Mouse (Mus musculus) forebrain, postnatal 0 days (tissue): Measurements from ENCODE around the gene Stambp. TPM values are rescaled to one million over a fixed set of nuclear protein-coding genes. Genes with fewer than 3 reads are reported as not detected.

Source experiments
- ATAC-seq: fragments of 200-750 bp; cut with Nextera tagmentation; 2 replicates; pipeline ENCODE4 v1.8.0; 2017; ENCODE audit warnings: mild to moderate bottlenecking, moderate library complexity
- DNase-seq: peaks from one replicate; pipeline ENCODE4 v3.0.0-alpha.2; 2015
- H3K27ac ChIP-seq: fragments of 300-500 bp; sonication (generic); 2 replicates; pipeline ENCODE4 v1.5.1; 2014; ENCODE audit warnings: low read depth, mild to moderate bottlenecking, antibody characterized with exemption, low read length, moderate library complexity, mixed read lengths
- H3K27me3 ChIP-seq: fragments of 300-500 bp; sonication (generic); 2 replicates; pipeline ENCODE4 v1.6.1; 2014; ENCODE audit warnings: mild to moderate bottlenecking, low read length, mixed read lengths; ENCODE audit not compliant: insufficient read depth
- H3K36me3 ChIP-seq: fragments of 300-500 bp; sonication (generic); 2 replicates; pipeline ENCODE4 v1.6.1; 2014; ENCODE audit warnings: mild to moderate bottlenecking, moderate library complexity; ENCODE audit not compliant: insufficient read depth
- H3K4me1 ChIP-seq: fragments of 300-500 bp; sonication (generic); 2 replicates; pipeline ENCODE4 v1.6.1; 2014; ENCODE audit warnings: antibody characterized with exemption; ENCODE audit not compliant: insufficient read depth
- H3K4me2 ChIP-seq: fragments of 300-500 bp; sonication (generic); 2 replicates; pipeline ENCODE4 v1.6.1; 2014; ENCODE audit warnings: low read depth, mild to moderate bottlenecking, moderate library complexity
- H3K4me3 ChIP-seq: fragments of 300-500 bp; sonication (generic); 2 replicates; pipeline ENCODE4 v1.5.1; 2014; ENCODE audit warnings: low read depth, low read length, mixed read lengths
- H3K9ac ChIP-seq: fragments of 300-500 bp; sonication (generic); 2 replicates; pipeline ENCODE4 v1.6.1; 2014; ENCODE audit warnings: mild to moderate bottlenecking
- H3K9me3 ChIP-seq: fragments of 300-500 bp; sonication (generic); 2 replicates; pipeline ENCODE4 v1.6.1; 2016; ENCODE audit warnings: low read length
- CTCF ChIP-seq: sonication (generic); IDR thresholded peaks from 2 replicates; pipeline ENCODE4 v1.5.1; 2016; ENCODE audit warnings: antibody characterized with exemption, control low read depth, low read depth
- WGBS: fragments of 180-500 bp; shearing (Covaris S2); extraction: QIAGEN DNeasy Blood & Tissue Kit; methylation state at CpG from one replicate; pipeline ENCODE4 v1.1.7; 2014; 5-methylcytosine and 5-hydroxymethylcytosine counted together
- polyA plus RNA-seq: library from polyadenylated mRNA; unstranded; fragments of >200 nt; fragmentation: Nextera tagmentation; extraction: Ambion mirVana; gene quantifications from 2 replicates; pipeline ENCODE4 v1.2.1, GENCODE M21; 2015
- total RNA-seq: library from RNA; depleted of rRNA; stranded (reverse); fragments of >200 nt; gene quantifications from 2 replicates; pipeline ENCODE4 v1.2.3, GENCODE M21; 2014

The Stambp gene
- total and polyA plus RNA-seq, 2 experiments from 2014 or later: 13.9 to 72.3 TPM

DNA sequence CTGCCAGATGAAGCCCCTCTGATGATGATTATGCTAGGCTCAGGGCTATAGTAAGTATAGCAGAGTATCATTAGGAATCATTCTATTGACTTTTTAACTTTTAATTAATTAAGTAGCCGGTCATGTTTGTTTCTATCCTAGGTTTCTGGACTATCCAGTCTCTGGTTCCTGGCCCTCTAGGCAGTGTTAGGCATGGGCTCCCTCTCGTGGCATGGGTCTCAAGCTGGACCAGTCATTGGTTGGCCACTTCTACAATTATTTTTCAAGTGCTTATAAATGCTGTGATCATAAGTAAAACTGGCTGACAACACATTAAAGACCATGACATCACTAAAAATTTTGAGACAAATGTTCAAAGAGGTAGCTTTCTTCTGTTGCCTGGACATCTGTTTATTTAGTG lies 62.3 kb downstream of the Stambp start:
- 0 out of 2 replicates have a peak, but pooled peaks have one; percentile 22 for TF ChIP-seq CTCF
- DNase-seq (no peak), ATAC-seq (no peak)
- 58% methylated on average over 2 of the region's 2 CpGs for WGBS
- H3K4me2 ChIP-seq: no peak overlapping the region
- no peaks in the 10 kb centered on the region for H3K9me3 ChIP-seq
- no peaks in the 10 kb centered on the region for H3K36me3 ChIP-seq
- no peak overlapping the region for H3K27ac ChIP-seq
- no peak overlapping the region for H3K9ac ChIP-seq
- H3K27me3 ChIP-seq: no peaks in the 10 kb centered on the region
- no peak overlapping the region for H3K4me3 ChIP-seq
- peaks cover 4% of the 10 kb centered on the region; the same call in 1 of the 2 replicates for H3K4me1 ChIP-seq

GRCm38 (mm10) chr6:83509442-83509841 lies 63.1 kb downstream of the Stambp start:
- TF ChIP-seq CTCF: peak; percentile 30
- no peak for ATAC-seq
- no peak overlapping the region for H3K4me3 ChIP-seq
- H3K4me1 ChIP-seq: peaks cover 4% of the 10 kb centered on the region; the same call in 1 of the 2 replicates
- H3K36me3 ChIP-seq: no peaks in the 10 kb centered on the region
- H3K27me3 ChIP-seq: no peaks in the 10 kb centered on the region
- H3K4me2 ChIP-seq: no peak overlapping the region
- 36% methylated on average over 8 of the region's 8 CpGs for WGBS
- DNase-seq: no peak
- H3K27ac ChIP-seq: no peak overlapping the region
- no peak overlapping the region for H3K9ac ChIP-seq
- H3K9me3 ChIP-seq: no peaks in the 10 kb centered on the region

DNA sequence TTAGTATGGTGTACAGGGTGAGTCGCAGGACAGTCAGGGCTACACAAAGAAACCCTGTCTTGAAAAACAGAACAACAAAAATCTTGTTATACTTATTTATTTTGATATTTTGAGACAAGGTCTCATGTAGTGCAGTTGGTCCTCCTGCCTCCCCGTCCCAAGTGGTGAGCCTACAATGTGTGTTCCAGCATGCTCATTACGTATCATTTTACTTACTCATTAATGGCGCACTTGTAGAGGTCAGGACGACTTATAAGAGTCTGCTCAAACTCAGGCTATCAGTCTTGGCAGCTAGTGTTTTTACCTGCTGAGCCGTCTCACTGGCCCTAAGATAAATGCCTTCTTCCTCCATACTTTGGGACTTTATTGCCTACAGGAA lies 65.4 kb downstream of the Stambp start:
- Histone ChIP-seq H3K9ac (peak overlapping the region; percentile 53), H3K4me3 (peak overlapping the region; percentile 71), H3K27ac (peak overlapping the region; percentile 95), H3K9me3 (no peaks in the 10 kb centered on the region), H3K27me3 (no peaks in the 10 kb centered on the region), H3K4me1 (peaks cover 4% of the 10 kb centered on the region; the same call in 1 of the 2 replicates), H3K4me2 (peak overlapping the region; percentile 66), H3K36me3 (no peaks in the 10 kb centered on the region)
- no peak for TF ChIP-seq CTCF
- no peak; the same call in 1 of the 2 replicates for ATAC-seq
- WGBS: 29% methylated on average over 6 of the region's 6 CpGs
- DNase-seq: no peak

- WGBS: 2% methylated on average over 54 of the region's 54 CpGs
Observed at GRCm38 (mm10) chr6:83506258-83507167, 66.0 kb downstream of the Stambp start, which contains the start of gene Dguok. TSS of gene Dguok (minus strand) at chr6:83506969.

GRCm38 (mm10) chr6:83505554-83505953 lies 67.0 kb downstream of the Stambp start:
- Histone ChIP-seq H3K4me3 (peak overlapping the region; percentile 71; the same call in 1 of the 2 replicates), H3K27ac (no peak overlapping the region), H3K27me3 (no peaks in the 10 kb centered on the region), H3K9ac (no peak overlapping the region), H3K36me3 (no peaks in the 10 kb centered on the region), H3K4me2 (peak overlapping the region; percentile 66), H3K4me1 (peaks cover 4% of the 10 kb centered on the region; the same call in 1 of the 2 replicates), H3K9me3 (no peaks in the 10 kb centered on the region)
- DNase-seq: no peak
- TF ChIP-seq CTCF: no peak
- ATAC-seq: no peak
- WGBS: 92% methylated on average over 4 of the region's 4 CpGs

More at GRCm38 (mm10) chr6:83506258-83507167, 66.0 kb downstream of the Stambp start, which contains the start of gene Dguok:
- ATAC-seq (peak; percentile 99), DNase-seq (peak; percentile 99)
- Histone ChIP-seq H3K9me3 (no peaks in the 10 kb centered on the region), H3K27ac (peak within 1 kb of the TSS; percentile 95), H3K4me1 (peaks cover 4% of the 10 kb centered on the region; the same call in 1 of the 2 replicates), H3K36me3 (no peaks in the 10 kb centered on the region), H3K4me3 (peak within 1 kb of the TSS; percentile 71), H3K4me2 (peak within 1 kb of the TSS; percentile 66), H3K9ac (peak within 1 kb of the TSS; percentile 86), H3K27me3 (no peaks in the 10 kb centered on the region)
- no peak for TF ChIP-seq CTCF

DNA sequence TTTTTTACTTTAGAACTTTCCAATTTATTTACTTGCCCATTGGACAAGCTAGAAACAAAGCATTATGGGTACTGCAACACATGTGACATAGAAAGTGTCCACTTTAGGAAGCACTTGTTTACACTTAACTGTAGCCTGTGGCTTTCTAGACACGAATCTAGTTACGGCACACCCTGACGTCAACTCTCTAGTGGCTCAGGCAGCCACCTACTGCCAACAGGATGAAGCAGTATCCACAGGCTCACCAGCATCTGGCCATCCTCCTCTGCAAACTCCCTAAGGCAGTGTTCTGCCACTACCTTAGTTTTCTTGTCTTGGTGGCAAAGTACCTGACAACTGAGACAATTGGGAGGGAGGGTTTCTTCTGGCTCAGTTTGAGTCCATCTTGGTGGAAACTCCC lies 69.2 kb downstream of the Stambp start:
- no peak overlapping the region for H3K27ac ChIP-seq
- no peak overlapping the region for H3K9ac ChIP-seq
- no peaks in the 10 kb centered on the region for H3K36me3 ChIP-seq
- H3K9me3 ChIP-seq: no peaks in the 10 kb centered on the region
- H3K4me3 ChIP-seq: no peak overlapping the region
- peaks cover 4% of the 10 kb centered on the region; the same call in 1 of the 2 replicates for H3K4me1 ChIP-seq
- 88% methylated on average over 3 of the region's 3 CpGs for WGBS
- ATAC-seq (no peak), DNase-seq (no peak)
- no peak overlapping the region for H3K4me2 ChIP-seq
- no peaks in the 10 kb centered on the region for H3K27me3 ChIP-seq
- TF ChIP-seq CTCF: no peak

DNA sequence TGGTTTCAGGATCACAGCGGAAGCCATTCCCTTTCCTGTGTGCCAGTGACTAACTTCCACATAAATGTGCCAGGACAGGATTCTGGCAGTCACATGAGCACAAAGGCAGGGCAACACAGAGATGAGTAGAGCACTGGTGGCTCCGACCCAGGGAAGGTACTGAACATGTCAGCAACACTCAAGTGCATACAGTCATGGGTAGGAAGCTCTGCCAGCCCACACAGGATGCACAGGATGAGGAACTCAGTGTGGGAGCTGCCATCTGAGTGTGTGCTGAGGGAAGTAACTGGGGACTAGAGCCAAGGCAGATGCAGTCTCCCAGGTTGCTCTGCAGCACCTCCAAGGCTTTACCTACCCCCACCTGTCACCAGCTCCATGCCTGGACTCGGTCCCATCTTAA lies 69.9 kb downstream of the Stambp start:
- no peak overlapping the region for H3K4me3 ChIP-seq
- no peaks in the 10 kb centered on the region for H3K36me3 ChIP-seq
- ATAC-seq (no peak), DNase-seq (no peak)
- H3K4me2 ChIP-seq: no peak overlapping the region
- no peaks in the 10 kb centered on the region for H3K9me3 ChIP-seq
- no peak for TF ChIP-seq CTCF
- no peaks in the 10 kb centered on the region for H3K27me3 ChIP-seq
- H3K9ac ChIP-seq: no peak overlapping the region
- H3K4me1 ChIP-seq: peaks cover 4% of the 10 kb centered on the region; the same call in 1 of the 2 replicates
- no peak overlapping the region for H3K27ac ChIP-seq
- 96% methylated on average over 3 of the region's 3 CpGs for WGBS
